Mouse (Mus musculus) stomach, embryonic 14.5 days (tissue): Measurements from ENCODE around the gene Rere. TPM values are rescaled to one million over a fixed set of nuclear protein-coding genes. Genes with fewer than 3 reads are reported as not detected.

Source experiments
- ATAC-seq: fragments of 200-750 bp; cut with Nextera tagmentation; 2 replicates; pipeline ENCODE4 v1.8.0; 2017; ENCODE audit warnings: low read depth, moderate TSS enrichment; ENCODE audit not compliant: insufficient number of reproducible peaks, insufficient read depth, low FRiP score
- H3K27ac ChIP-seq: fragments of 300-500 bp; sonication (generic); 2 replicates; pipeline ENCODE4 v1.5.1; 2014; ENCODE audit warnings: mild to moderate bottlenecking, low read length, moderate library complexity, mixed read lengths
- H3K27me3 ChIP-seq: fragments of 300-500 bp; sonication (generic); 2 replicates; pipeline ENCODE4 v1.6.1; 2014; ENCODE audit warnings: low read length, control low read depth, mixed read lengths; ENCODE audit not compliant: control insufficient read depth, insufficient read depth
- H3K36me3 ChIP-seq: fragments of 300-500 bp; sonication (generic); 2 replicates; pipeline ENCODE4 v1.6.1; 2014; ENCODE audit warnings: mild to moderate bottlenecking, control low read depth, low read length, moderate library complexity, mixed read lengths; ENCODE audit not compliant: control insufficient read depth, insufficient read depth
- H3K4me1 ChIP-seq: fragments of 300-500 bp; sonication (generic); 2 replicates; pipeline ENCODE4 v1.6.1; 2014; ENCODE audit warnings: low read length, control low read depth, mixed read lengths; ENCODE audit not compliant: control insufficient read depth, insufficient read depth
- H3K4me2 ChIP-seq: fragments of 300-500 bp; sonication (generic); replicated peaks from 2 replicates; pipeline ENCODE4 v1.6.1; 2014; ENCODE audit warnings: low read depth, low read length, control low read depth
- H3K4me3 ChIP-seq: fragments of 300-500 bp; sonication (generic); 2 replicates; pipeline ENCODE4 v1.5.1; 2014; ENCODE audit warnings: low read depth, low read length, control low read depth
- H3K9ac ChIP-seq: fragments of 300-500 bp; sonication (generic); replicated peaks from 2 replicates; pipeline ENCODE4 v1.6.1; 2014; ENCODE audit warnings: low read depth, mild to moderate bottlenecking, control low read depth, low read length, moderate library complexity, mixed read lengths
- H3K9me3 ChIP-seq: fragments of 300-500 bp; sonication (generic); 2 replicates; pipeline ENCODE4 v1.6.1; 2016; ENCODE audit warnings: low read depth, low read length, control low read depth; ENCODE audit not compliant: control insufficient read depth
- WGBS: fragments of 180-500 bp; shearing (Covaris S2); extraction: QIAGEN DNeasy Blood & Tissue Kit; methylation state at CpG from one replicate; pipeline ENCODE4 v1.1.7; 2014; 5-methylcytosine and 5-hydroxymethylcytosine counted together
- polyA plus RNA-seq: library from polyadenylated mRNA; unstranded; fragments of >200 nt; fragmentation: Nextera tagmentation; extraction: Ambion mirVana; gene quantifications from 2 replicates; pipeline ENCODE4 v1.2.1, GENCODE M21; 2014

Rere gene
- polyA plus RNA-seq, 1 experiment from 2014 or later = 41.1 TPM

- peak overlapping the region; percentile 85 for H3K9ac ChIP-seq
- H3K4me1 ChIP-seq = peaks cover 23% of the 10 kb centered on the region; the same call in 1 of the 2 replicates
- WGBS = 12% methylated on average over 3 of the region's 3 CpGs
Measured at GRCm38 (mm10) chr4:150238433-150239086, 42.9 kb upstream of the Rere start.

DNA sequence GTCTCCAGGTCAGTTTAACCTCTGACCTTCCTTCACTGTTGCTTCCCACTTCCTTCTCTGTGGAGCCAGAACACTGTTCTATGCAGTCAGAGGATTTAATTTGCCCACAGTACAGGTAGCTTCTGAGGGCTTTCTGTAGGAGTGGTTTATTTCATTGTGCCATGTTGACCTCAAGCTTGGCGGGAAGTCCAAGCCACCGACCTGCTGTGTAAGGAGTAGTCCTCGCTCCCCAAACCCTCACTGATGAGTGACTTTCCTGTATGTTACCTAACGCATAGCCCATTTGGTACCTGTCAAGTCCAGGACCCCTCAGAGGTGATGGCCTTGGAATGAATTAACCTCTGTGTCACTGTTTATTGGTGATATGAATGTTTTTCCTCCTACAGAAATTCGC lies 42.4 kb upstream of the Rere start:
- Histone ChIP-seq H3K9ac (0 out of 2 replicates have a peak overlapping the region, but pooled peaks have one; percentile 85), H3K9me3 (no peaks in the 10 kb centered on the region), H3K27me3 (no peaks in the 10 kb centered on the region), H3K4me1 (peaks cover 23% of the 10 kb centered on the region; the same call in 1 of the 2 replicates), H3K27ac (no peak overlapping the region), H3K36me3 (peaks cover 40% of the 10 kb centered on the region), H3K4me2 (peak overlapping the region; percentile 94), H3K4me3 (peak overlapping the region; percentile 95)
- no peak for ATAC-seq
- 32% methylated on average over 5 of the region's 5 CpGs for WGBS

More at GRCm38 (mm10) chr4:150238433-150239086, 42.9 kb upstream of the Rere start:
- Histone ChIP-seq H3K9me3 (no peaks in the 10 kb centered on the region), H3K4me2 (peak overlapping the region; percentile 94), H3K27me3 (no peaks in the 10 kb centered on the region), H3K4me3 (peak overlapping the region; percentile 95), H3K27ac (peak overlapping the region; percentile 98), H3K36me3 (peaks cover 34% of the 10 kb centered on the region)
- no peak for ATAC-seq

DNA sequence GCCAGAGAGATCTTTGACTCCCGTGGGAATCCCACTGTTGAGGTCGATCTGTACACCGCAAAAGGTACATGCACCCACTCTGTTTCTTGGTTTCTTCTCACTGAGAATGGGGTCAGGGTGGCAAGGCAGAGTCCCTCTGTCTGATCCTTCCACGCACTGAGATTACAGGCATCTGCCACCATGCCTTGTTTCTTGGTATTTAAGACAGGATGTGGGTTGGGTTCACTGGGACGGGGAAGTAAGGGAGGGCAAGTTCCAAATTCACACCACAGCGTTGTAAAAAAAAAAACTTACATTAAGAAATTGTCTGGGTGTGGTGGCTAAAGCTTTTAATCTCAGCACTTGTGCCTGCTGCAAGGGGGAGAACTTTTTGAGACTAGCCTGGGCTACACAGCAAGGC lies 41.9 kb upstream of the Rere start:
- no peak for ATAC-seq
- WGBS = 37% methylated on average over 6 of the region's 6 CpGs
- no peaks in the 10 kb centered on the region for H3K9me3 ChIP-seq
- H3K27ac ChIP-seq = peak overlapping the region; percentile 7; the same call in 1 of the 2 replicates
- peak overlapping the region; percentile 95; the same call in 1 of the 2 replicates for H3K4me3 ChIP-seq
- peak overlapping the region; percentile 94 for H3K4me2 ChIP-seq
- H3K27me3 ChIP-seq = no peaks in the 10 kb centered on the region
- H3K36me3 ChIP-seq = peaks cover 43% of the 10 kb centered on the region
- peaks cover 23% of the 10 kb centered on the region; the same call in 1 of the 2 replicates for H3K4me1 ChIP-seq
- no peak overlapping the region for H3K9ac ChIP-seq

DNA sequence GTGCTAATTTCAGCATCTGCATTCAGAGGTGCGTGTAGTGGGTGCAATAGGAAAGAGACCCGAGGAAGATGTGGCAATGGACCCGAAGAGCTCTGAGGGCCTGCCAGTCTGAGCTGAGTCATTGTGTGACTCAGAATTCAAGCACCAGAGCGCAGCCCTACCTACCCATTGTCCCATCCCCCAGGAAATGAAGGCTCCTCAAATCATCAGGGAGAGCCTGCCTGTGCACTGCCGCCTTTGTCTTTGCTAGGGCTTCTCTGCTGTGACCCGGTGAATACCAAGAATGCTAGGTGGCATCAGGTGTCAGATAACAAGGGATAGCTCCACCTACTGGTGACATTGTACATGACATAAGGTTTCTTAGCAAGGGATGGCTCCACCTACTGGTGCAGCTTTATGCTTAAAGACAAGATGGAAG lies 41.5 kb upstream of the Rere start:
- 11% methylated on average over 6 of the region's 6 CpGs for WGBS
- H3K27ac ChIP-seq = peak overlapping the region; percentile 7; the same call in 1 of the 2 replicates
- H3K9ac ChIP-seq = no peak overlapping the region
- H3K27me3 ChIP-seq = no peaks in the 10 kb centered on the region
- peak; percentile 7; the same call in 1 of the 2 replicates for ATAC-seq
- no peaks in the 10 kb centered on the region for H3K9me3 ChIP-seq
- peaks cover 23% of the 10 kb centered on the region; the same call in 1 of the 2 replicates for H3K4me1 ChIP-seq
- H3K4me2 ChIP-seq = peak overlapping the region; percentile 94
- H3K36me3 ChIP-seq = peaks cover 47% of the 10 kb centered on the region
- 0 out of 2 replicates have a peak overlapping the region, but pooled peaks have one; percentile 95 for H3K4me3 ChIP-seq

GRCm38 (mm10) chr4:150240381-150240886 lies 41.0 kb upstream of the Rere start:
- no peaks in the 10 kb centered on the region for H3K27me3 ChIP-seq
- H3K4me3 ChIP-seq = no peak overlapping the region
- peaks cover 23% of the 10 kb centered on the region; the same call in 1 of the 2 replicates for H3K4me1 ChIP-seq
- ATAC-seq = no peak
- H3K9ac ChIP-seq = no peak overlapping the region
- peaks cover 51% of the 10 kb centered on the region for H3K36me3 ChIP-seq
- H3K4me2 ChIP-seq = no peak overlapping the region; the same call in 1 of the 2 replicates
- WGBS = 68% methylated on average over 1 of the region's 1 CpGs
- H3K9me3 ChIP-seq = no peaks in the 10 kb centered on the region
- H3K27ac ChIP-seq = no peak overlapping the region; the same call in 1 of the 2 replicates

DNA sequence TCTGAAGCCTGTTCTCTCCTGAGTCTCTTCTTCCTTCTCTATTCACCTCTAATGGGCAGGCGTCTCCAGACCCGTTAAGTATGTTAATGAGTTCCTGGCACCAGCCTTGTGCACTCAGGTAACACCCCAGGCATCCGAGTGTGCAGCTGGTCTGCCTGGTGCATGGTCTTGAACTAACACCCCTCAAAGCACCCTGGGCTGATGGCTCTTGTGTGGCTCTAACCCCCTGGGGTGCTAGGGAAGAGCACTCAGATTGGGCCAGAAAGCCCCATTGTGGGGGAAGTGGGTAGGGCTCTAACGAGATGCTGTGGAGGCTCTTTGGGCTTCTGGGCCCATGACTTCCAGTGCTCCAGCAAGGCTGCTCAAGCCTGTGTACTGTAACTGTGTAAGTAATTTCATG lies 39.7 kb upstream of the Rere start:
- 77% methylated on average over 4 of the region's 4 CpGs for WGBS
- Histone ChIP-seq H3K27me3 (no peaks in the 10 kb centered on the region), H3K4me3 (no peak overlapping the region), H3K4me1 (peaks cover 23% of the 10 kb centered on the region; the same call in 1 of the 2 replicates), H3K36me3 (peaks cover 62% of the 10 kb centered on the region), H3K9me3 (no peaks in the 10 kb centered on the region), H3K27ac (no peak overlapping the region), H3K9ac (no peak overlapping the region), H3K4me2 (no peak overlapping the region)
- ATAC-seq = no peak

- Histone ChIP-seq H3K9me3 (no peaks in the 10 kb centered on the region), H3K27me3 (no peaks in the 10 kb centered on the region), H3K4me3 (no peak overlapping the region), H3K4me1 (peaks cover 23% of the 10 kb centered on the region; the same call in 1 of the 2 replicates), H3K4me2 (no peak overlapping the region), H3K9ac (no peak overlapping the region), H3K36me3 (peaks cover 70% of the 10 kb centered on the region), H3K27ac (no peak overlapping the region)
- WGBS = 83% methylated on average over 5 of the region's 5 CpGs
- no peak for ATAC-seq
Measured at GRCm38 (mm10) chr4:150242745-150243144, 38.7 kb upstream of the Rere start.

DNA sequence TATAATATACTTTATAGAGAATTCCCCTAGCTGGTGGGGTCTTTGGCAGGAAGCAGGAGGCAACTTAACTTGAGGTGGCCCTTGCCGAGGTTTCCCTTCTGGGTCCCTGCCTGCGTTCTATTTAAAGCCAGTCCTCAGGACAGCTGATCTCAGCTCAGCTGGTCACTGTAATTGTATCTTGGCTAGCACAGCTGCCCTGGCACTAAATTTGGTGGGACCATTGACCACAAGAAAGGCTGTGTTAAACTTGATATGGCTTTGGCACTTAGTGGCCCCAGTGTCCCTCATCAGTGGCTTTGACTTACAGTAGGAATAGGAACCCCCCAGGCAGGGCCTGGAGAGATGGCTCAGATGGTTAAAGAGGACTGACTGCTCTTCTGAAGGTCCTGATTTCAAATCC lies 35.6 kb upstream of the Rere start:
- H3K4me3 ChIP-seq = no peak overlapping the region
- no peak overlapping the region for H3K9ac ChIP-seq
- peaks cover 6% of the 10 kb centered on the region; the same call in 1 of the 2 replicates for H3K4me1 ChIP-seq
- 71% methylated on average over 2 of the region's 2 CpGs for WGBS
- H3K27ac ChIP-seq = no peak overlapping the region
- H3K4me2 ChIP-seq = no peak overlapping the region
- H3K36me3 ChIP-seq = peaks cover 81% of the 10 kb centered on the region
- H3K9me3 ChIP-seq = no peaks in the 10 kb centered on the region
- no peak for ATAC-seq
- no peaks in the 10 kb centered on the region for H3K27me3 ChIP-seq
